Mouse (Mus musculus) T-helper 2 cell (primary cell): ENCODE measurements around the gene Fermt3.
"Not testable (repeated sequence)": the region's sequence is repeated elsewhere in the genome, so short reads cannot be mapped to it uniquely, and the experiment has no call there.

Experiments
- in situ Hi-C: fragments of 300-600 bp; cut with MboI, MseI; formaldehyde crosslinking; loops from one replicate; pipeline ENCODE4 v1.15.1; 2025; ENCODE audit warnings: high pct_unique_total_duplicates

The Fermt3 gene

GRCm38 (mm10) chr19:7019191-7019590 is at the start of gene Fermt3:
TSS of gene Fermt3 (minus strand) at chr19:7019469.
- in situ Hi-C loops = no loop called here

GRCm38 (mm10) chr19:7068136-7068535 is 48.9 kb upstream of the Fermt3 start:
- in situ Hi-C loops = loop anchor here (5.0 kb wide), 1 partner anchor 129 kb away; no protein-coding TSS in a partner anchor

GRCm38 (mm10) chr19:7067344-7068050 is 48.2 kb upstream of the Fermt3 start:
- in situ Hi-C loops = loop anchor here (5.0 kb wide), 1 partner anchor 130 kb away; no protein-coding TSS in a partner anchor

GRCm38 (mm10) chr19:7066828-7067342 is 47.6 kb upstream of the Fermt3 start:
- in situ Hi-C loops = loop anchor here (5.0 kb wide), 1 partner anchor 130 kb away; no protein-coding TSS in a partner anchor

- in situ Hi-C loops = loop anchor here (5.0 kb wide), 1 partner anchor 131 kb away; no protein-coding TSS in a partner anchor
Observed at GRCm38 (mm10) chr19:7066034-7066827, 47.0 kb upstream of the Fermt3 start.

GRCm38 (mm10) chr19:7064571-7064970 is 45.3 kb upstream of the Fermt3 start:
- in situ Hi-C loops = no loop called here

GRCm38 (mm10) chr19:7062916-7063315 is 43.6 kb upstream of the Fermt3 start:
- in situ Hi-C loops = no loop called here

- in situ Hi-C loops = no loop called here
Observed at GRCm38 (mm10) chr19:7062110-7062509, 42.8 kb upstream of the Fermt3 start.

- in situ Hi-C loops = no loop called here
Observed at GRCm38 (mm10) chr19:7058541-7058940, 39.3 kb upstream of the Fermt3 start.

GRCm38 (mm10) chr19:7057722-7058207 is 38.5 kb upstream of the Fermt3 start:
- in situ Hi-C loops = no loop called here

- in situ Hi-C loops = no loop called here
Observed at GRCm38 (mm10) chr19:7057126-7057721, 38.0 kb upstream of the Fermt3 start.

GRCm38 (mm10) chr19:7056248-7057087 is 37.2 kb upstream of the Fermt3 start, which contains the start of gene Macrod1:
TSS of gene Macrod1 (plus strand) at chr19:7056810.
- in situ Hi-C loops = no loop called here

- in situ Hi-C loops = no loop called here
Observed at GRCm38 (mm10) chr19:7055173-7055572, 35.9 kb upstream of the Fermt3 start.

- in situ Hi-C loops = no loop called here
Observed at GRCm38 (mm10) chr19:7054772-7055171, 35.5 kb upstream of the Fermt3 start.

- in situ Hi-C loops = not testable (repeated sequence)
Observed at GRCm38 (mm10) chr19:7053382-7053781, 34.1 kb upstream of the Fermt3 start.

- in situ Hi-C loops = no loop called here
Observed at GRCm38 (mm10) chr19:7044706-7045105, 25.4 kb upstream of the Fermt3 start.

GRCm38 (mm10) chr19:7044279-7044678 is 25.0 kb upstream of the Fermt3 start:
- in situ Hi-C loops = no loop called here

GRCm38 (mm10) chr19:7041171-7041570 is 21.9 kb upstream of the Fermt3 start:
- in situ Hi-C loops = no loop called here

GRCm38 (mm10) chr19:7040637-7041130 is 21.4 kb upstream of the Fermt3 start:
- in situ Hi-C loops = no loop called here

- in situ Hi-C loops = no loop called here
Observed at GRCm38 (mm10) chr19:7039841-7040636, 20.8 kb upstream of the Fermt3 start, which contains the start of gene Stip1. TSS of gene Stip1 (minus strand) at chr19:7039967.
